Mouse (Mus musculus) forebrain, embryonic 15.5 days (tissue): ENCODE data around the gene 1700021F05Rik. TPM values are rescaled to one million over a fixed set of nuclear protein-coding genes. Genes with fewer than 3 reads are reported as not detected.
A peak's percentile ranks its signal among the peaks of the same experiment; 100 is the strongest.

Experiments used
- ATAC-seq: fragments of 200-750 bp; cut with Nextera tagmentation; replicated peaks from 2 replicates; pipeline ENCODE4 v1.8.0; 2017; ENCODE audit warnings: mild to moderate bottlenecking, moderate TSS enrichment, moderate library complexity
- H3K27ac ChIP-seq: fragments of 300-500 bp; sonication (generic); replicated peaks from 2 replicates; pipeline ENCODE4 v1.5.1; 2015; ENCODE audit warnings: mild to moderate bottlenecking, inconsistent platforms
- H3K27me3 ChIP-seq: fragments of 300-500 bp; sonication (generic); 2 replicates; pipeline ENCODE4 v1.6.1; 2015; ENCODE audit warnings: inconsistent platforms
- H3K36me3 ChIP-seq: fragments of 300-500 bp; sonication (generic); 2 replicates; pipeline ENCODE4 v1.6.1; 2015; ENCODE audit warnings: mild to moderate bottlenecking, inconsistent platforms
- H3K4me1 ChIP-seq: fragments of 300-500 bp; sonication (generic); 2 replicates; pipeline ENCODE4 v1.6.1; 2015; ENCODE audit warnings: inconsistent platforms
- H3K4me2 ChIP-seq: fragments of 300-500 bp; sonication (generic); replicated peaks from 2 replicates; pipeline ENCODE4 v1.6.1; 2015; ENCODE audit warnings: mild to moderate bottlenecking, inconsistent platforms
- H3K4me3 ChIP-seq: fragments of 300-500 bp; sonication (generic); 2 replicates; pipeline ENCODE4 v1.5.1; 2015; ENCODE audit warnings: mild to moderate bottlenecking, inconsistent platforms
- H3K9ac ChIP-seq: fragments of 300-500 bp; sonication (generic); replicated peaks from 2 replicates; pipeline ENCODE4 v1.6.1; 2015; ENCODE audit warnings: mild to moderate bottlenecking, inconsistent platforms
- H3K9me3 ChIP-seq: fragments of 300-500 bp; sonication (generic); 2 replicates; pipeline ENCODE4 v1.6.1; 2016; ENCODE audit warnings: inconsistent platforms
- WGBS: fragments of 180-500 bp; shearing (Covaris S2); methylation state at CpG from one replicate; pipeline ENCODE4 v1.1.7; 2015; ENCODE audit warnings: mixed read lengths; 5-methylcytosine and 5-hydroxymethylcytosine counted together
- polyA plus RNA-seq: library from polyadenylated mRNA; unstranded; fragments of >200 nt; fragmentation: Nextera tagmentation; extraction: Ambion mirVana; gene quantifications from 2 replicates; pipeline ENCODE4 v1.2.1, GENCODE M21; 2015

1700021F05Rik gene
- 68.7 and 70.2 TPM in 2 replicates for polyA plus RNA-seq

DNA sequence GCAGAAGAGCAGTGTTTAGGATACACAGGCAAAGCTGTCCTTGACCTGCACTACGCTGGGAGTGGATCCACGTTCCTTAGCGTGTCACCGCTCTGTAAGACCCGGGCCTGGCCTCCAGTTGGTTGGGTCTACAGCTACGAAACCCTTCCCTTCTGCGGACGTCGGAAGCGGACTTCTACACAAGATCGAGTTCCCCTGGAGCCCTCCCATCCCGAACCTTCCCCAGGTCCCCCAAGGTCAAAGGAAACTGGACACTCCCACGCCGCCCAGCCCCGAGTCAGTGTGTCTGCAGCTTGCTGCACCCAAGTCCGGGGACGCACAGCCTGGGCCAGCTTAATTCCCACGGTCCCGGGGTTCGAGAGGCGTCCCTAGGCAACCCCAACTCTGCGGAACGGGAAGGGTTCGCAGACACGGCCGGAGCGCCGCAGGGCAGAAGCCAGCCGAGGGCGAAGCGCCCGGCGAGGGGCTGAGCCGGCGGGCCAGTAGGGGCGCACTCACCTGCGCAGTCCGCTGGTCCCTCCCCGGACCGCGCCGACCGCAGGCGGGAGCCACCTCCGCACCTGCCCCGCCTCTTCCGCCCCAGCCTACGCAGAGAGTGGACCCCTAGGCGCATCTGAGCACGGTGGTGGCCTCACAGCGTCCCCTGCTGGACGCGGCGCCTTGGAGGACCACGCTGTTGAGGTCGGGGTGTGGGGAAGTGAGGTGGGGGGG is at the start of gene 1700021F05Rik:
Gene 1700021F05Rik (minus strand): TSS at position 553 of the 711 bp plus-strand sequence.
- Histone ChIP-seq H3K27ac (peak within 1 kb of the TSS; percentile 41), H3K36me3 (no peaks in the 10 kb centered on the region), H3K9ac (peak within 1 kb of the TSS; percentile 88), H3K4me3 (peak within 1 kb of the TSS; percentile 86), H3K4me1 (peaks cover 18% of the 10 kb centered on the region), H3K27me3 (no peaks in the 10 kb centered on the region), H3K4me2 (peak within 1 kb of the TSS; percentile 60), H3K9me3 (no peaks in the 10 kb centered on the region)
- under 1% methylated on average over 43 of the region's 56 CpGs for WGBS
- ATAC-seq = peak; percentile 99

DNA sequence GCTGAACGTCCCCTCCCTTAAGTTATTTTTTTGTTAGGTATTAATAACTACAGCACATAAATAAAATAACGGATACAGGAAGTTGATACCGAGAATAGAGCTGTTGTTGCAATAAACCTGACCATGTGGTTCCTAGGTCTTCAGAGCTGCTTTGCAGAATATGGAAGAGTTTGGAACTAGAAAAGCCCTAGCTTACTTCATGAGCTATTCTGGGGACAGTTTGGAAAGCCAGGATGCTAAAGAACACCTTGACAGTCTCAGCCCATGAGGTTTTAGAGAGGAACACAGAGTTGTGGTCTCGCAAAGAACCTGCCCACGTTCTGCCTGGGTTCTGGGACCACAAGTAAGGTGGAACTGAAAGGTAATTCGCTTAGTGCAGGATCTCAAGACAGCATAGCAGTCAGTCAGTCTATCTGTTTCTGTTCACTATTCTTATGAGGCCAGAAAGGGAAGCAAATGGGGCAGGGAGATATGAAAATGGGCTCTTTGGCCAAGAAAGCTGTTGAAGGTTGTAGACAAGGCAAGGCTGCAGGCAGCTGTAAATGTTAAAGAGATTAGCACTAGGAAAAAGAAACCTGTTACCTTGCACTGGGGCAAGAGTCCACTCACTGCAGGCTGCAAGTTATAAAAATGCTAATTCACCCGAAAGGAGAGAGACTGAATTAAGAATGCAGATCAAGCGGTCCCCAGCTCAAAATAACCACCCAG is 47.8 kb upstream of the 1700021F05Rik start:
- no peak for ATAC-seq
- Histone ChIP-seq H3K4me3 (no peak overlapping the region), H3K9ac (no peak overlapping the region), H3K36me3 (peaks cover 16% of the 10 kb centered on the region), H3K4me2 (no peak overlapping the region), H3K27ac (no peak overlapping the region), H3K9me3 (no peaks in the 10 kb centered on the region), H3K27me3 (no peaks in the 10 kb centered on the region), H3K4me1 (no peaks in the 10 kb centered on the region)
- 77% methylated on average over 8 of the region's 8 CpGs for WGBS

DNA sequence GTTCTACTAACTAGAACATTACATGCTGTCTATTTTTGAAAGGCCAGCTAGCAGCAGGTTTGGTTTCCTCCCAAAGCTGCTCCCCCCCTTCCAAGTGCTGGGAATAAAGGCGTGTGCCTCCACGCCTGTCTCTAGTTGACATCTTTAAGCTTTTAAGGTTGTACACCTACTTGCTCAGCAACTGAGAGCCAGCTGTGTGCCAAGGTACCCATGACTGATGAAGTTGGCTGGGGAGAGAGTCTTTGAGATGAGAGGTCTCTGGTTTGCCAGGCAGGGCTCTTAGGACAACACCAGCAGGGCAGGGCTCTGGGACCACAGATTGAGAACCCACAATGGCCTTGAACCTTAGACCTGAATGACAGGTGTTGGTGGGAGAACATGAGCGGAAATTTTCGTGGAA is 43.7 kb upstream of the 1700021F05Rik start:
- no peak overlapping the region for H3K9ac ChIP-seq
- no peak overlapping the region for H3K4me2 ChIP-seq
- WGBS = 93% methylated on average over 4 of the region's 4 CpGs
- no peaks in the 10 kb centered on the region for H3K27me3 ChIP-seq
- peaks cover 11% of the 10 kb centered on the region for H3K4me1 ChIP-seq
- H3K27ac ChIP-seq = no peak overlapping the region
- H3K9me3 ChIP-seq = no peaks in the 10 kb centered on the region
- no peak for ATAC-seq
- H3K36me3 ChIP-seq = peaks cover 32% of the 10 kb centered on the region
- no peak overlapping the region for H3K4me3 ChIP-seq

DNA sequence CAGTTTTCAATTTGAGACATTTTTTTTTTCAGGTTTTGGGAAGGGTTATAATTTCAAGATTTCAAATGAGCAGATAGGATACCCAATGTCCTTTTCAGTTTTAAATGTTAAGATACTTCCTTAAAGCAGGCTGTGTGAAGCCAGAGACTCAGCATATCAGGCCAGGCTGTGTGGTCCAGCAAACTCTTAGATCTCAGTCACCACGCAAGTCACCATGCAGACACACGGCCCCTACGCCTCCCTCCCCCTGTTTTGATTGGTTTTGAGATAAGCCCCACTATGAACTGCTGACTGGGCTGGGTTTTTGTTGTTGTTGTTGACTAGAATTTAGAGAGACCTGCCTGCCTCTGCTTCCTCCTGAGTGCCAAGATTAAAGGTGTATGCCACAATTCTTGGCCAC is 40.5 kb upstream of the 1700021F05Rik start:
- peak overlapping the region; percentile 99 for H3K27ac ChIP-seq
- H3K36me3 ChIP-seq = peaks cover 32% of the 10 kb centered on the region
- H3K4me1 ChIP-seq = peaks cover 18% of the 10 kb centered on the region
- ATAC-seq = no peak
- WGBS = 39% methylated on average over 3 of the region's 3 CpGs
- peak overlapping the region; percentile 58 for H3K4me3 ChIP-seq
- H3K9ac ChIP-seq = peak overlapping the region; percentile 91
- no peaks in the 10 kb centered on the region for H3K9me3 ChIP-seq
- H3K4me2 ChIP-seq = peak overlapping the region; percentile 88
- no peaks in the 10 kb centered on the region for H3K27me3 ChIP-seq

DNA sequence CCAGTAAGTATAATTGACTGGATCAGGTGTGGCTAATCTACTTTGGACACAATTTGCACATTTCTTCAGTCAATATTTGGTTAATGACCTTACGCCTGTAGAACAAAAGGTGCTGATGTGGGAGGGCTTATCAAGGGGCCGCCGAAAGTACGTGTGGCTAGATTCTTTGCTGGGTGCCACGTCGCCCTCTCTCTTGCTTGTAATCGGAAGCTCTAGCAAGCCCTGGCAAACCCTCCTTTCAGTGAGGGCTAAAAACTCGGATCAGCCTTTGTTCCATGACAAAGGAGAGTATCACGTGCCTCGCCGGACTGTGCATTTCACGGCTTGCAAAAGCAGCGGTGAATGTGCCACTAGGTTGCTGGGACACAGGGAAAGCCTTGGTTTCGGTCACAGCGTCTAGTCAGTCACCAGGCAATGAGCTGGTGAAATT is 39.9 kb upstream of the 1700021F05Rik start:
- Histone ChIP-seq H3K4me2 (peak overlapping the region; percentile 88), H3K36me3 (peaks cover 30% of the 10 kb centered on the region), H3K4me1 (peaks cover 18% of the 10 kb centered on the region), H3K4me3 (peak overlapping the region; percentile 58), H3K9me3 (no peaks in the 10 kb centered on the region), H3K27ac (peak overlapping the region; percentile 99), H3K27me3 (no peaks in the 10 kb centered on the region), H3K9ac (peak overlapping the region; percentile 91)
- WGBS = under 1% methylated on average over 15 of the region's 15 CpGs
- peak; percentile 13 for ATAC-seq

DNA sequence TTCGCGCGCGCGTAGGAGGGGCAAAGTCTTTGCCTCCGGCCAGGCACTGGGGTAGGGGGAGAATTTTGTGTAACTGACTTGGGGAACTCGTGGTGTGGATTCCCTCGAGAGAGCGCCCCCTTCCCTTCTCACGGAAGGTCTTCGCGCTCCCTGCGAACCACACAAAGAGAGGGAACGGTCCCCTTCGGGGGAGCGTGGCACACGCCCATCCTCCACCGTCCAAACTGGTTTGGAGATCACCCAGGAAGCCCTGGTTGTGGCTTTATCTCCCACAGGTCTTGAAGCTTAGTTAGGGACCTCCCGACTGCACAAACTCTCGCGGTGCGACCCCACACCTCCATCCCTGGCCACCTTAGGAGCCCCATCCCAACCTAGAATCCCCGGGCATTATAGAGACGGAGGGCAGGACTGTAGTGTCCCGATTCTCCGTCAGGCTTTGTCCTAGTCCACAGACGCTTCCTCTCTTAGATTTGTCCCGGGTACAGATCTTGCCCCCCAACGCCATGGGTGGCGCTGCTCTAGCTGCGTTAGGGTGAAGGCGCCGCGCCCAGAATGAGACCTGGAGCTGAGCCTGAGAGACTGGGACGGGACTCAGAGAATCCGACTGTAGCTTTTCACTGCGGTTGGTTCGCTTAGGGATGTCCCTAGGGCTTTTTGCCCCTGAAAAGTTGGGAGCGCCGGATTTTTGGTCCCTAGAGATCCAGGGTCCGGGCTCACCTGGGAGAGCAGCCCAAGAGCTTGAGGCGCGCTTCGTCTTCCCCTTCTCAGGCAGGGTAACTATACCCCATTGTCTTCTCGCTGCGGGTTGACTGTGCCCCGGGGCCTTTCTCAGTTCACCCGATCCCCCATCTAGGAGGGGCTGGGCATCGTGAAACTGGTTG is 38.8 kb upstream of the 1700021F05Rik start:
- H3K4me2 ChIP-seq = peak overlapping the region; percentile 88
- H3K27me3 ChIP-seq = no peaks in the 10 kb centered on the region
- H3K27ac ChIP-seq = peak overlapping the region; percentile 99
- peaks cover 27% of the 10 kb centered on the region for H3K36me3 ChIP-seq
- H3K4me1 ChIP-seq = peaks cover 18% of the 10 kb centered on the region
- peak overlapping the region; percentile 91 for H3K9ac ChIP-seq
- ATAC-seq = peak; percentile 70
- H3K4me3 ChIP-seq = peak overlapping the region; percentile 58
- no peaks in the 10 kb centered on the region for H3K9me3 ChIP-seq
- under 1% methylated on average over 48 of the region's 49 CpGs for WGBS

DNA sequence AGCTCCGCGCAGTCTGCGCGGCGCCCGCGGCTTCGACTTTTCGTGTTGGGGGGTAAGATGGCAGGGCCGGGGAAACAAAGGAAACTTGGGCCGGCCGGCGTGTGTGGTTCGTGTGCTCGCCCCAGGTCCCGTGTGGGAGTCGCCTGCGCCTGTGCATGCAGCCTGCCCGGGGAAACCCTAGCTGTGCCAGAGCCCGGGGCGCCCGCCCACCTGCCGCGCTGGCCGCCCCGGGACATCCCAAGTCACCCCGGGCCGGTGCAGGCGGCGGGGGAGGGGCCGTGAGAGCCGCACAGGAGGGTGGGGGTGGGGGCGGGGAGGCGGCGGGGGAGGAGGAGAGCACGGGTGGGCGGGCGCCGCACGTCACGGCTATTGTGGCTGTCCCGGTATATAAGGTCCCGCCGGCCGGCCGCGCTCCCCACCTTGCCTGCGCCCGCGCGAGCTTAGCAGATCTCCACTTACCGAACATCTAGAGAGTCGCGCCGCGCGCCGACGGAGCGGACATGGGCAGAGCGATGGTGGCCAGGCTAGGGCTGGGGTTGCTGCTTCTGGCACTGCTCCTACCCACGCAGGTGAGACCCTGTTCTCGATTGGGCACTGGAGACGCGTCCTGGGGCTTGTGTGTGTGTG is 38.1 kb upstream of the 1700021F05Rik start:
- peak overlapping the region; percentile 99 for H3K27ac ChIP-seq
- peak overlapping the region; percentile 88 for H3K4me2 ChIP-seq
- peaks cover 18% of the 10 kb centered on the region for H3K4me1 ChIP-seq
- no peaks in the 10 kb centered on the region for H3K27me3 ChIP-seq
- under 1% methylated on average over 55 of the region's 65 CpGs for whole genome bisulfite sequencing
- no peaks in the 10 kb centered on the region for H3K9me3 ChIP-seq
- peak overlapping the region; percentile 58 for H3K4me3 ChIP-seq
- peak overlapping the region; percentile 91 for H3K9ac ChIP-seq
- H3K36me3 ChIP-seq = peaks cover 19% of the 10 kb centered on the region
- peak; percentile 91 for ATAC-seq

DNA sequence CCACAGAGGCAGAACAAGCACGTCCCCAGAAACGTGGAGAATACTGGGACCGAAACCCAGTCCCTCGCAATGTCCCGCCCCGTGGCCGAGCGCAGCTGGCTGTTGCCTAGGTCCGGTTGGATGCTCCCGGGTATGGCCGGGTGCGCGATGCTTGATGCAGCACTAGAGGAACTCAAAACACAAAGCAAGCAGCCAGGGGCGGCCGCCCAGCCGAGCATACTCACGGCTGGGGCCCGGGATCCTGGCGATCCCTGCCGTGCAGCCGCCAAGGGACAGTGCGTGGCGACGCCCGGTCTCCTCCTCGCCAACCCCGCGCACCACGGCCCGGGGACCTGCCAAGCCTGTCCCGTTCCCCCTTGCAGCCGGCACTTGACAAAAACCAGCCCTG is 37.6 kb upstream of the 1700021F05Rik start:
- Histone ChIP-seq H3K9me3 (no peaks in the 10 kb centered on the region), H3K36me3 (peaks cover 14% of the 10 kb centered on the region), H3K4me1 (peaks cover 18% of the 10 kb centered on the region), H3K27ac (peak overlapping the region; percentile 99), H3K4me3 (peak overlapping the region; percentile 58), H3K9ac (peak overlapping the region; percentile 91), H3K27me3 (no peaks in the 10 kb centered on the region), H3K4me2 (peak overlapping the region; percentile 88)
- peak; percentile 51 for ATAC-seq
- WGBS = 0% methylated on average over 32 of the region's 32 CpGs

DNA sequence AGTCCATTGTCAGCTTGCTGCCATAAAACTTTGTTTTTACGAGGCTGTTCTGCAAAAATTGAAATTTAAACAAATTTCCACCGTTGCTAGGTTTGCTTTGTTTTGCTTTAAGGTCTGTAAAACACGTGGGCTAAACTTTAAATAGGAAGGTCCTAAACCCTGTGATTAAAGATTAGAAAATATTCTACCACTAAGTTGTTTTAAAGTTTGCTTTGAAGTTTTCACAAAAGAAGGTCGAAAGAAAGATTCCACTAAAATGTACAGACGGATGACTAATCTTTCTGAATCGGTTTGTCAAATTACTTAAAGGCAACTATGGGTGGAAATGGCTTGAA is 37.2 kb upstream of the 1700021F05Rik start, which contains the start of gene Cd24a:
Gene Cd24a (plus strand): TSS at position 288 of the 335 bp plus-strand sequence.
- H3K27me3 ChIP-seq = no peaks in the 10 kb centered on the region
- peak within 1 kb of the TSS; percentile 88 for H3K4me2 ChIP-seq
- H3K9me3 ChIP-seq = no peaks in the 10 kb centered on the region
- peak within 1 kb of the TSS; percentile 91 for H3K9ac ChIP-seq
- no peak for ATAC-seq
- peak within 1 kb of the TSS; percentile 99 for H3K27ac ChIP-seq
- WGBS = 2% methylated on average over 6 of the region's 6 CpGs
- peaks cover 10% of the 10 kb centered on the region for H3K36me3 ChIP-seq
- H3K4me3 ChIP-seq = peak within 1 kb of the TSS; percentile 58
- peaks cover 18% of the 10 kb centered on the region for H3K4me1 ChIP-seq

DNA sequence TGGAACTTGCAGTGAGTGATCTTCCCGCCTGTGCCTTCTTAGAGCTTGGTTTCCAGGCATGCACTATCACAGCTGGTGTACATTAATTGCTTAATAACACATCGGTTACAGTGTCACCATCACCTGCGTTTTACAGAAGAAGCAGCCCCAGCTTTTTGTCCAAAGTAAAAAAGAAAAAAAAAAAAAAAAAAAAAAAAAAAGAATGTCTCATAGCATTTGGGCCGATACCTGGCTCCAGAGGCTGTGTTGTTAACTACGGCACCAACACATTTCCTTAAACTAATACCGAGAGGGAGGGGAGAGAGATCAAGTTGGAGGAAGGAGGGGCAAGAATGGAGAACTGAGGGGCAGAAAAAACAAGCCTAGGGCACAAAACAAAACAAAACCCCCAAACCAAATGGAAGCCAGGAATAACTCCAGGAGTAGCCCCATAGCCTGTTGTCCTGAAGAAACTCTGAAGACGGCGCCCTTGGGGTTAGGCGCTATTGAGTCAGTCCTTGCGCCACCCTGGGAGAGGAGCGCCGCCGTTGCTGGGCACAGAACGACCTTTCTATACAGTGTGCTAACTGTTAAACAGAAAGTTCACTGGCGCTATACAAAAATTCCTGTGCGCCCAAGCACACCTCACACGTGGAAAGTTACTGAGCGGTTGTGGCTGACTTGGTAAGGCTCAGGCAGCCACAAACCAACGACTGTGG is 36.7 kb upstream of the 1700021F05Rik start:
- Histone ChIP-seq H3K4me3 (peak overlapping the region; percentile 58), H3K4me2 (peak overlapping the region; percentile 88), H3K27me3 (no peaks in the 10 kb centered on the region), H3K27ac (peak overlapping the region; percentile 99; the same call in 1 of the 2 replicates), H3K4me1 (peaks cover 16% of the 10 kb centered on the region), H3K9ac (peak overlapping the region; percentile 91; the same call in 1 of the 2 replicates), H3K9me3 (no peaks in the 10 kb centered on the region), H3K36me3 (peaks cover 5% of the 10 kb centered on the region)
- 19% methylated on average over 19 of the region's 19 CpGs for WGBS
- ATAC-seq = no peak

DNA sequence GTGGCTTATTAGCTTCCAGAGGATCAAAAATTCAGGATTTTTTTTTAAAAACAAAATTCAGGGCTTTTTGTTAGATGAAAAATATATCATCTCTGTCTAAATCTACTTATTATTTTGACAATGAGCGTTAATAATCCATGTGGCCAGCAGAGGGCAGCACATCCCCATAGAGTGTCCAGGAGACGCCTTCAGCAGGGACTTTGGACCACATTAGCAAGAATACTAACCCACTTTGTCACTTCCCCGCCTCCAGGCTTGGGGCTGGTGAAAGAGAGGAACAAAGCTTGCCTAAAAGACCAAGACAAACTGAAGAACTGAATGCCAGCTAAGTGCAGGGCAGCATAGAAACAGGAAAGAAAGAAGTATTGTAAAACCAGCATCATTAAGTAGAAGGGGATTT is 34.2 kb upstream of the 1700021F05Rik start:
- no peak overlapping the region for H3K27ac ChIP-seq
- H3K4me1 ChIP-seq = peaks cover 7% of the 10 kb centered on the region
- H3K4me2 ChIP-seq = no peak overlapping the region
- no peaks in the 10 kb centered on the region for H3K9me3 ChIP-seq
- no peak for ATAC-seq
- H3K27me3 ChIP-seq = no peaks in the 10 kb centered on the region
- 1% methylated on average over 3 of the region's 3 CpGs for WGBS
- no peaks in the 10 kb centered on the region for H3K36me3 ChIP-seq
- no peak overlapping the region for H3K9ac ChIP-seq
- no peak overlapping the region for H3K4me3 ChIP-seq
